Mouse (Mus musculus) lung, adult 2 months (tissue): ENCODE results near the gene Gm7247.
"Not testable (repeated sequence)": the region's sequence is repeated elsewhere in the genome, so short reads cannot be mapped to it uniquely, and the experiment has no call there.

Source experiments
- CTCF ChIP-seq: fragments of 200-500 bp; IDR thresholded peaks from 2 replicates; pipeline ENCODE4 v1.5.1; 2011; ENCODE audit warnings: mild to moderate bottlenecking, low read length, control low read depth; ENCODE audit not compliant: insufficient read depth
- POLR2A ChIP-seq: fragments of 200-500 bp; IDR thresholded peaks from 2 replicates; pipeline ENCODE4 v1.6.1; 2011; ENCODE audit warnings: low read depth, mild to moderate bottlenecking, control low read depth, low read length, borderline replicate concordance; ENCODE audit errors: extremely low read depth

- not testable (repeated sequence) for TF ChIP-seq CTCF, POLR2A
Measured at GRCm38 (mm10) chr14:51573963-51574362, 212.4 kb downstream of the Gm7247 start, which contains the start of gene Gm17175.
